Mouse (Mus musculus) layer of hippocampus, adult 9-10 months (tissue): ENCODE results near the gene Thap8.
A peak's percentile ranks its signal among the peaks of the same experiment; 100 is the strongest.
"Not testable (repeated sequence)": the region's sequence is repeated elsewhere in the genome, so short reads cannot be mapped to it uniquely, and the experiment has no call there.

ENCODE experiments used
- DNase-seq: peaks from one replicate; pipeline ENCODE4 v3.0.0; 2022; ENCODE audit warnings: low spot score

Thap8 gene

DNA sequence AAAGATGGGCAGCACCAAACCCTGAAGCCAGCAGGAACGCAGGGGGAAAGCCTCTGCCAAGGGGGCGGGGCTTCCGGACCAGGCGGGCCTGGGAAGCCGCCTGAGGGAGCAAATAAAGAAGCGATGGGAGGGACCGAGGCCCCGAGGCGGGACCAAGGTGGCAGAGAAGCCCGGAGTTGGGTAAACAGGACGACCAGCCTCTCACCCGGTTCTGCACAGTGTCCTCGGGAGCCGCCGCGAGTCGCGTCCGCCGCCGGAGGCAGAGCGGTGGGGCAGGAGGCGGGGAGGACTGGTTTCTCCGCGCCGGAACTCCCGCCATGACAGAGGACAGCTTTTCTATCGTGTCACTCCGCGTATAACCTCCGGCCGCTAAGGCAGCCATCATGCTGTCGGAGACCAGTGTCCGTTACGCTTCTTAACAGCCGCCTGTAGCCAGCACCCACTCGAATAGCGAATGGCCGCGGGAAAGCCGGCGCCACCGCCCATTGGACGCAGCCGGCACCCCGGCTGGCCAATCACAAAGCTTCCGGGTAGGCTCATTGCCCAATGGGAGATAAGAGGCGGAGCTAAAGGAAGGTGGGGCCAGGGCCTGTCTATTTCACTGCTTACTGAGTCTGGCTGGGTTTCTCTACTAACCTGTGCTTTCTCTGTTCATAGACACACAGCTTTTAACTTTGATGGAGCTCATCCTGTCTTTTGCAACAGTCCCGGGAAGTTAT is at the start of gene Thap8, which contains the start of gene Wdr62:
Gene Thap8, plus strand, starts transcription at position 144 of the 719 bp plus-strand sequence.
Gene Wdr62, minus strand, starts transcription at position 469 of the 719 bp plus-strand sequence.
- peak; percentile 82 for DNase-seq

DNA sequence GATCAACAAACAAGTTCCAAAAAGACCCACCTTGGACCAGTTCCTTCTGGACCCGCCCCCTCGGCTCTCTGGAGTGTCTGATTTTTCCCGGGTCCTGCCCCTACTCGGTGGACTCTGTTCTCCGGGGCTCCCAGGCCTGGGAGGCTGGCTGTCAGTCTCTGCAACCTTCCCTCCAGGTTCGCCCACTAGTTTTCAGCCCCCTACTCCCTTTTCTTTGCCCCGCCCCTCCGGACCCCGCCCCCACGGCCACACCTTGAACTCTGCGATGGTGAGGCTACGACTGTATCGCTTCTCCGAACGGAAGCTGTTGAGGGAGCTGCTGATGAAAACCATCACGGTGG is 48.6 kb upstream of the Thap8 start:
- DNase-seq: no peak

DNA sequence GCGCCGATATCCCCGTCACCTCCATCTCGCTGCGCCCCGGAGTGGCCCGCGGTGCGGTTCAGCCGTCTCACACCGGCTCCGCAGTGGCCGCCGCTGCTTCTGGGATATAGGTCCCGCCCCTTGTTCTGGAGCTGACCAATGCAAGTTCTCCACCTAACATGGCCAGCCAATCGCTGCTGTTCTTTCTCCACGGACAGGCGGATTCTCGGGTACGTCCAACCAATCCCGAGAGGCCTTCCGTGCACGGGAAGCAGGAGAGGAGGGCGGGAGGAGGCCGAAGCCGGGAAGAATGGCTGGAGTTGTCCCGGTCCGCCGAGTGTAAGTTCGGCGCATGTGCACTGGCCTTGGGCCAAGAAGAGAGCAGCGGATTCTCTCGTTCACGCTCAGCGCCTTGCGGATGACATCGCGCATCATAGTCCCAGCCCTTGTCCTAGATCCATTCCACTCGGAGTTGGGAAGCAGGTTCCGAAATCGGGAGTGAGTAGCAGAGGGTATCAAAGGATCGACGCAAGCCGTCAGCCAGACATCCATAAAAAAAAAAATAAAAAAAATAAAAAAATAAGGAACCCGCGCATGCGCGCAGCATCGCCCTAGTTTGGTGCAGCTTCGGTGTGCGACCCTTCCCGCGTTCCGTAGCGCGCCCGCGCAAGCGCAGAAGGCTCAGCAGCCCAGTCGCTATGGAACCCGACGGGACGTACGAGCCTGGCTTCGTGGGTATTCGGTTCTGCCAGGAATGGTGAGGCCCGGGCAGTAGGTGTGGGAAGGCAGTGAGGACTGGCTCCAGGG is 48.0 kb upstream of the Thap8 start, which contains the start of the genes Polr2i and Tbcb:
Gene Polr2i, plus strand, starts transcription at position 280 of the 786 bp plus-strand sequence.
Gene Tbcb, minus strand, starts transcription at position 604 of the 786 bp plus-strand sequence.
- DNase-seq: peak; percentile 98

DNA sequence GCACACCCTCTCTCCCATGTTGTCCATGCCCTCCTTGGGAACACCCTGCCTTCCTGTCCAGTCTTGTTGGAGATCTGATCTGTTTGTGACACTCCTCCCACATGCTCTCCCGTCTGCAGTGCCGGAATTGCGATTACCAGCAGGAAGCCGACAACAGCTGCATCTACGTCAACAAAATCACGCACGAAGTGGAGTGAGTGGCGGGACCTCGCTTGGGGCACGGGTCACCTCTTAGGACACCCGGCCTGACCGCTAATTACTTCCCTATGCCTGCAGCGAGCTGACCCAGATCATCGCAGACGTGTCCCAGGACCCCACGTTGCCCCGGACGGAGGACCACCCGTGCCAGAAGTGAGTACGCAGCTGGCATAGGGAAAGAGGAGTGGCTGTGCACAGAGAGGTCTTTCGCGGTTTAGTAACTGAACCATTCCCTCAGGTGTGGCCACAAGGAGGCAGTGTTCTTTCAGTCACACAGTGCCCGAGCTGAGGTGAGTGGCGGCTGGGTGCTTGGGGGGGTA is 47.2 kb upstream of the Thap8 start:
- no peak for DNase-seq

DNA sequence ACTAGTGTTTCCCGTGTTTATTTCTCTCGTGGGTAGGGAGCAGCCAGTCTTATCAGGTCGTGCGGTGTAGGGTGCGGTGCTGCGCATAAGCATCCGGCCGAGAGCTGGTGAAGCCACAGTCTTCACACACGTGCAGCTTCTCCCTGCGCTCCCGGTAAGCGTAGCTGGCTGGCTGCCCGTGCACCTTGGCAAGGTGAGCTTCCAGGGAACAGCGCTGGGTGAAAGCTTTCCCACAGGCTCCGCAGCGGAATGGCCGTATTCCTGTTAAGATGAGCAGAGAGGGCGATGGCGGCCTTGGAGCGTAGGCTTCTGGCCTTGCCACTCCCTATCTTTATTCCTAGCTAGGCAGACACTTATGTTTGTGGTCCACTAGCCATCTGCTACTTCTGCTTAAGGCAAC is 46.5 kb upstream of the Thap8 start:
- DNase-seq: no peak

DNA sequence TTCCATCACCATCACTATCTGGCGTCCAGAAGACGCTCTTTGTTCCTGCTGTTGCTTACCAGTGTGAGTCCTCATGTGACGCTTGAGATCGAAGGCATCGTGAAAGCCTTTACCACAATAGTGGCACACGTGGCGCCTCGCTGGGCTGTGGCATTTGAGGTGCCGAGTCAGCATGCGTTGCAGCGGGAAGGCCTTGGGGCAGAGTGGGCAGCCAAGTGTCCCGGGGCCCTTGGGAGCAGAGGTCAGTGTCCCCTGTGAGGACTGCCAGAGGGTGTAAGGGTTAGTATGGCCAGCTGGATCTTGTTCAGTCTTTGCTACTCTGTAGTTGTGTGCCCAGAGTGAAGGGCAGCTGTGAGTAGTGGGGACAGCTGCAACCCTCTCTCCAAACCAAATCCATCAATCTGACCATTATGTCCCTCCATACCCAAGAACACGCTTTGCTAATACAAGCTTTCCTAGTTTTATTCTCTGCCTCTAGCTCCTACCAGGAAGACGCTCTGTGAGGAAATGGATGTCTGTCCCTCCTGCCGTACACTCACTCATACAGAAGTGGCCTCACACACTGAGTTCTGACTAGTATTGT is 45.5 kb upstream of the Thap8 start:
- no peak for DNase-seq

DNA sequence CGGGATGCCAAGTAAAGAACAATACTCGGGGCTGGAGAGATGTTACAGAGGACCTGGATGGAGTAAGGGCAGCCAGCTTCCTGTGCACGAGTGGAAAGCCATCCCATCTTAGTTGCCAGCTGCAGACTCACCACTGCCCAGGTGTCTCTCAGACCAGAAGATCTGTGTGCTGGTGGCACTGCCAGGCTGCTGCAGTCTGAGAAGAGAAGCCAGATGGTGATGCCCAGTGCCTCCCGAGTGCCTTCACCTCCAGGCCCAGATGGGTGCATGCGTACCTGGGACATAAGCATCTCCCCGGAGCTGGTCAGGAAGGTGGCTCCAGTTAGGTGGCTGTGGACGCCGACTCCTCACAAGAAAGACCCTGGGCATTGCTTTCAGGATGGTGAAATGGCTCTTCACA is 44.8 kb upstream of the Thap8 start:
- no peak for DNase-seq

DNA sequence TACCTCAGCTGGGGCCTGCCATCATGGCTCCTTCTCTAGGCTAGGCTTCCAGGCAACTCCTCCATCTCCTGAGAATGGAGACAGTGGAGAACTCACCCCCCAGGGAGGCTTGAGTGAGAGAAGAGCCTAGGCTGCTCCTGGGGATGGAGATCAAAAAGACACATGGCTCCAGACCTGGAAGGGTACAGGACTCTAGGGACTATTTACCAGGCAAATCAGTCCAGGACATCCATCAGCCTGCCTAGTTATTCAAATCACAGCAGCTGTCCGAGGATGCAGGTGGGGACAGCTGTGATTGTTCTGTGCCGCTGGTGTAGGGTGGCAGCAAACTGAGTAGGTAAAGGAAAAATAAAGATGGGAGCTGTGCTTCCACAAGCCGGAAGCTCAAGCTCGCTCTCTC is 44.3 kb upstream of the Thap8 start, which contains the start of gene Ovol3:
Gene Ovol3, minus strand, starts transcription at position 101 of the 400 bp plus-strand sequence.
- no peak for DNase-seq

DNA sequence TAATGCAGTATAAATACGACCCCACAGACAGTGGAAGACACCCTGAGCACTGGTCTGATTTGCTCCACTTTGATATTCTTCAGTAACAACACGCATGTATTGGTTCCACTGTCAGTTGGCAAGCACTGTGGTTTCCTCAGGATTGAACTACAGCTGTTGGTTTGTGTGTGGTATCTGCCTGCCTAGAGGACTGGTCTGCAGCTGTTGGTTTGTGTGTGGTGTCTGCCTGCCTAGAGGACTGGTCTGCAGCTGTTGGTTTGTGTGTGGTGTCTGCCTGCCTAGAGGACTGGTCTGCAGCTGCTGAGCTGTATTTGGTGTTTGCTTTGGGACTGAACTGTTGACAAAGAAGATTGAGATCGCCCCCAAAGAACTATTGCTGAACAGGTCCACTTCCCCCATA is 42.5 kb upstream of the Thap8 start:
- not testable (repeated sequence) for DNase-seq

DNA sequence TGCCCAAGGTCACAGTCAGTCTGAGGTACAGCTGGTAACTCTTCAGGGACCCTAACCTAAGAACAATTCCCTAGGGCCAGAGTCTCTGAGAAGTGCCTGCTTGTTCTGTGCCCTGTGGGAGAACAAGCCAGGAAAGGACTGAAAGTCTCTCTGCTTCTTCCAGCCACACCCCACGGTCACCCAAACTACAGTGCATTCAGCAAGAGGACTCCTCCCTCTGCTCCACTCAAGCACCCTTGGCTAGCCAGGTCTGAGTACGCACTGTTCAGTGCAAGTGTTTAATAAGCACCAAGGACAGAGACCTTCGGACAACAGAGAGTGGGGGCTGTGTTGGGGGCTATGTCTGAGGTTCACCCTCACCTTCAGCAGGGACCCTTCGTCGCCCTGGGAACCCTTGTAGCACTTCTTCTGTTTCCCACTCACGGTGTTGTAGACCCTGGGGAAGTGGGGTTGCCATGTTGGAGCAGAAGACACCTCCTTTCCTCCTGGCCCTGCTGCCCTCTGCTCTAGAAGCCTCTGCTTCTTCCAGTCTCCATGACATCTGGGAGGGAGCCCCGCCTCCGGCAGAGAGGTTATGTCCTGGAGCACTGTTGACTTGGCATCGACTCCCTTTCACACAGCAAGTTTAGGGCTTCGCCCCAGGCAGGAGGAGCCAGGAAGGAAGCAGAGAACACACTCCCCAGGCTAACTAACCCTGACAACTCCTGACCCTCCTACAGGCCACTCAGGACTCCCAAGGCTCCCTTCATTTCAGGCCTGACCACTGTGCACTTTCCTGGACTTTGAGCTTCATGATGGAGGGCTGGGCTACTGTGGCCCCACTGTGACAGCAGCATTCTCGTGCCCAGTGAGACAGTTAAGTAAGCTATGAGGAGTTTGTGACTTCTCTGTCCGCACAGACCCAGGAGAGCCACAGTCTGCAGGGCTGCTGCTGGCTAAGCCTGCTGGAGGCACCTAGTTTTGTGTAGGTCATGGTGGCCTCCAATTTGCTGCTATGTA is 27.6 kb upstream of the Thap8 start:
- DNase-seq: no peak

DNA sequence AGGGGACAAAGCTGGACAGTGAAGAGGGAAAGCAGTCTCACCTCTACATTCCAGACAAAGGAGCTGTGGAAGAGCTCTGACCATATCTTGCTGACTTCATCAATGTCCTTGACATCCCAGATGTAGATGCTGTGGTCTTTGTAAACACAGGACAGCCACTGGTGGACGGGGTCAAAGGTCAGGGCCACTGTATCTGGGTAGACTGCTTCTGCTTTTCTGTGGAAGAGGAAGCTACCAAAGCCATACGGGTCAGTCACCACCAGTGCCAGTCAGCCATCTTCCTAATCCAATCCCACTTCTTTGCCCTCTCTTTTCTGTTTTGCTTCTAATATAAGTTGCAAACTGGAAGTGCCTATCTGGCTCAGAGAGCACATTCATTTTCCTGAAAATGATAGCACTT is 14.9 kb upstream of the Thap8 start:
- DNase-seq: no peak

DNA sequence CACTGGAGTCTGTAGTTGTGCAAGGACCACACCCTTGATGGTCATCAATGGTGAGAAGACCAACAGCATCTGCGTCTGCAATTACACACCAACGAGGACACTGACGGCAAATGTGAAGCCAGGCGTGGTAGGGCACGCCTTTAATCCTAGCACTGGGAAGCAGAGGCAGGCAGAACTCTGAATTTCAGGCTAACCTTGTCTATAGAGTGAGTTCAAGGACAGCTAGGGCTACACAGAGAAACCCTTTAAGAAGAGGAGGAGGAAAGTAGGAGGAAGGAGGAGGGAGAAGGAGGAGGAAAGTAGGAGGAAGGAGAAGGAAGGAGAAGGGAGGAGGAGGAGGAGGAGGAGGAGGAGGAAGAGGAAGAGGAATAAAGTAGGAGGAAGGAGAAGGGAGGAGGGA is 14.4 kb upstream of the Thap8 start:
- DNase-seq: no peak

DNA sequence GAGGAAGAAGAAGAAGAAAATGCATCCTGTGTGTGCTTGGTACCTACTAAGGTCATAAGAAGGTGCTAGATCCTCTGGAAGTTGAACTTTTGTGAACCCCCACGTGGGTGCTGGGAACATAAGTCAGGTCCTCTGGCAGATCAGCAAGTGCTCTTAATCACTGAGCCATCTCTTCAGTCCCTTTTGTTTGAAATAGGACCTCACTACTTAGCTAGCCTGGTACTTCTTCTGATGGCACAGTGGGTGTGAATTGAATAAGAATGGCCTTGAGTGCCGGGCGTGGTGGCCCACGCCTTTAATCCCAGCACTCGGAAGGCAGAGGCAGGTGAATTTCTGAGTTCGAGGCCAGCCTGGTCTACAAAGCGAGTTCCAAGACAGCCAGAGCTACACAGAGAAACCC is 14.0 kb upstream of the Thap8 start:
- no peak for DNase-seq

DNA sequence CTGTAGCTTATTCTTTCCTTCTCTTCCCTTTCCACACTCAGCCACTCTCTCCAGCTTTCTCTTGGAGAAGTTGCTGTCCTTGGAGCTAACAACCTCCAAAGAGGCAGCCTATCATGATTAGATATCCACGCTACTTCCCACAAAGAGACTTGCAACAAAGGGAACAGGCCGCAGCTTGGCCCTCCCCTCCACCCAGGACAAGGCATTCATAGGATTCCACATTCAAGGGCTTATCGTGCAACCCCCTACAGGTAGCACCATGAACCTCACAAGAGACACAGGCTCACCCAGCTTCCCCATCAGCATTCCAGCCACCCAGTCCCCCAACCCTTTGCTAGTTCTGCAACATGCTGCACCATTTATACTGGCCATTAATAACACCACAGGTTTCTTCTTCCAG is 13.1 kb upstream of the Thap8 start:
- DNase-seq: no peak

DNA sequence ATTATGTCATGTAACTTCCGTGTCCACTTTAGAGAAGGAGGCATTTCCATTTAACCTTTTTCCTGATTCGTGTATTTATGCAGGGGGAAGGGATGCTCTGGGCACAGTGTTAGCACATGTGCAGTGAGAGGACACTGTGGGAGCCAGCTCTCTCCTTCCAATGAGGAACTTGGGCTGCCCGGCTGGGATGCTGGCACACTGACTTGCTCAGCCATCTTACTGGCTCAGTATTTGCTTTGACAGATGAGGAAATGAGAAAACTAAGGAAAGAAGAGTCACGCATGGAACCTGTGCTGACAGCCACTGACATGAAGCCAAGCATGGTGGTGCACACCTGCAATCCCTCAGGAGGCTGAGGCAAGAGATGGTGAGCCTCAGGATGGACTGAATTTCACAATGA is 10.3 kb upstream of the Thap8 start:
- no peak for DNase-seq

DNA sequence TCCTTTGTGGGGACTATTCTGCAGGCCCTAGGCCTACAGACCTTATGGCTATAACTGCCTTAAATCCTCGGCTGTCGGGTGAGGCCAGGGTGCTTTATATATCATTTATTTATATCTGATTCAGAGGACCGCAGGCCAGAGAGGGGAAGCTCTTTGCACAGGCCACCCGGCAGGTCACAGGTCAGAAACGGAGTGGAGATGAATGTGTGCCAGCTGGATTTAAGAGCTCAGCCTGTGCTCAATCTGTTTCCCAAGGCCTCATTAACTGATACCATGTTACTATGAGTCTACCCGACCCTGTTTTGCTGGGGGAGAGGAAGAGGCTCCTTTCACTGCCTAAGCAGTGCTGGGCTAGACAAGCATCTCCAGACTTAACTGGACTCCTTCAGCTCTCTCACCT is 5.5 kb upstream of the Thap8 start:
- DNase-seq: no peak

DNA sequence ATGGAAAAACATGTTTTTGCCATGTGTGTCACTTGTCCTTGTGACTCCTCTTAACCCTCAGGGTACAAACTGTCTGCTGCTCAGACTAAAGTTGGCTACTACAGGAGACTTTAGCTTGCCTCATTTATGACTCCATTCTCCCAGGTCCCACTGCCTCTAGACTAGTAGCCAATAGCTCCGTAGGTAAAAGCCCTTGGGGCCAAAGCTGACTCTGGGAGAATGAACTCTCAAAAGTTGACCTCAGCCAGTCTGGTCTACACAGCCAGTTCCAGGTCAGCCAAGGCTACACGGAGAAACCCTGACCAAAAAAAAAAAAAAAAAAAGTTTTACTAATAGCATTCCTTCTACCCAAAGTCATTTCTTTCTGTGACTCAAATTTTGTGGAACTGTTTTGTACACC is 983 bp upstream of the Thap8 start:
- no peak for DNase-seq

DNA sequence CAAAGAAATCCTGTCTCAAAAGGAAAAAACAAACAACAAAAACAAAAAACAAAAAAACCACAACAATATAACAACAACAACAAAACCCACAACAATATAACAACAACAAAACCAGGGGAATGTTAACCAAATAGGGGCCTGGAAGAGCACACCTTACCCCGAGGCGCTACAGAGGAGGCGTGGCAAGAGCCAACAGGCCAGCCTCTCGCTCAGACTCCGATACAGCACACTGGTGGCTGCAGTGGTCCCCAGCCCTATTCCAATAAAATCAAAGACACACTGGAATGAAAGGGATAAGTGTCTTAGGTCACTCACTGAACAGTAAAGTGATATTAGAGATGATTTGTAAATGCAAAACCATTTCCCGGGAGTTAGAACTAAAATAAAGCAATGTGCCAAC is 358 bp upstream of the Thap8 start:
- DNase-seq: no peak

DNA sequence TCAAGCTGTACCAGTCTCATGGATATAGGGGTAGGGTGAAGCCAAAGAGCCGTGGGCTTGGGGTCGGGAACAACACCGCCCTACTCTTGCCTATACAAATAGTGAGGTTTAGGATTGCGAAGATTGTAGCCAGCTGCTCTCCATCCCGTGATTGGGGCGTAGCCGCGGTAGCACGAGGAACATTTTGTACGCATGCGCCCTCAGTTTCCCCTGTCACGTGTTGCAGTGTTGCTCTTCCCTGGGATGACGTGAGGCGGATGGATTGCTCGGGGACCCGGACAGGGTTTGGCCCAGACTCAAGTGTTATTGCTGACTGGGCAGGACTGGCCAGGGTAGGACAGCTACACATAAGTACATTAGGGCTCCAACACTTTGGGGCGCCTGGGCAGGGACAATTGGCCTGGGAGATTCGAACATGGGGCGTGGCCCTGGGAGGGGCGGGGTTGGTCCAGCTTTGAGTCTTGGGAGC is 810 bp downstream of the Thap8 start:
- peak; percentile 86 for DNase-seq

DNA sequence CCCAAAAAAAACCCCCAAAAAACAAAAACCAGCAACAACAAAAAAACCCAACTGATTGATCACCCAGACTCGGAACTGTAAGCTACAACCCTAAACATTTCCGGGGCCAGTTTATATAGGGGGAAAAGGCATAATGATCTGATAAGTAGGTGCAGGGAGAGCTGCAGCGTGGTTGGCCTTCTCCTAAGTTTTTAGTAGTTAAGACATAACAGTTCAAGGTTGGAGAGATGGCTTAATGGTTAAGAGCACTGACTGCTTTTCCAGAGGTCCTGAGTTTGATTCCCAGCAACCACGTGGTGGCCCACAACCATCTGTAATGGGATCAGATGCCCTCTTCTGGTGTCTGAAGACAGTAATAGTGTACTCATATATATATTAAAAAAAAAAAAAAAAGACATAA is 1.6 kb downstream of the Thap8 start:
- no peak for DNase-seq

DNA sequence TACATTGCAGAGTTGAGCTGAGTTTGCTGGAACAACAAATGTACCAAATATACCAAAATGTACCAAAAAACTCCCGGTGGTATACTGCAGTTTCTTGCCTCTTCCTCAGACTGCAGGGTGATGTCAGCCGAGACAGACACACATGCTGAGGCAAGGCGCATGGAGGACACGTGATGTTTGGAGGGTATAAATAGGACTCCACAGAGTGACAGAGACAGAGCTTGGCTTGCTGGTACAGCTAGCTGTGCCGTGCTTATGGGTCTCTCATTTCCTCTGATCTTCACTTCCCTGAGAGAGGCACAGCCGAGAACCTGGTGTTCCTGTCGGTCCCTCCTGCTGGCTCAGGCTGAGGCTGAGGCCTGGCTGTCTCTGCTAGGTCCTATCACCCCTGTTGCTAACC is 2.8 kb downstream of the Thap8 start:
- DNase-seq: no peak
